Mouse (Mus musculus): Measurements from ENCODE around the gene Aldh4a1. TPM values are rescaled to one million over a fixed set of nuclear protein-coding genes. Genes with fewer than 3 reads are reported as not detected.

The Aldh4a1 gene
- polyA plus RNA-seq, 1 experiment from 2014 or later, result 27.0 TPM

GRCm38 (mm10) chr4:139640333-139640732, 17.7 kb downstream of the Aldh4a1 start:
- no peak overlapping the region for H3K4me3 ChIP-seq (ENCODE audit: low read depth, low read length)
- no peaks in the 10 kb centered on the region; the same call in 1 of the 2 replicates for H3K27me3 ChIP-seq (ENCODE audit: control insufficient read depth, insufficient read depth, low read depth, low read length)
- no peak overlapping the region for H3K27ac ChIP-seq (ENCODE audit: low read length)
- WGBS, result 69% methylated on average over 12 of the region's 12 CpGs
- no peak for ATAC-seq
- 0 out of 2 replicates have a peak overlapping the region, but pooled peaks have one; percentile 7 for H3K9ac ChIP-seq (ENCODE audit: low read depth, low read length)
- peaks cover 14% of the 10 kb centered on the region for H3K4me1 ChIP-seq (ENCODE audit: control insufficient read depth, insufficient read depth, low read length)
- H3K9me3 ChIP-seq (replicated peaks; ENCODE audit: control insufficient read depth, low read length, poor library complexity, severe bottlenecking), result no peaks in the 10 kb centered on the region
- no peak overlapping the region for H3K4me2 ChIP-seq (ENCODE audit: low read length)
- H3K36me3 ChIP-seq (ENCODE audit: control insufficient read depth, insufficient read depth, low read length), result peaks cover 8% of the 10 kb centered on the region

DNA sequence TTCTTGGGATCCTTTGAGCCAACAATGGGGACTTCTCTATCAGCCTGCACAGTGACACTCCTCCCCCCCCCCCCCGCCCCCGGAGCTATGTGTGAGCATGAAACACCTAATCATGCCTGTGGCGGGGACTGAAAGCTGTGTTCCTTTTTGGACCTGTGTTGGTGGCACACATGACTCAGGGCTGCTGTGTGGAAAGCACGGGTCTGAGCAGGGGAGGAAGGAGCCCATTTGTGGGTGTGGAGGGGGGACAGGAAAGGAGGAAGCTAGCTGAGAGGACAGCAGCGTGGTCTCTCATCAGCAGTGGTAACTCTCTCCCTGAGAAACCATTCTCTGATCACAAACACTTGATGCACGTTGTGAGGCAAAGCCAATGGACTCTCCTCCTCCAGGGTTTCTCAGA, 18.1 kb downstream of the Aldh4a1 start:
- Histone ChIP-seq H3K27ac (ENCODE audit: low read length) (no peak overlapping the region), H3K4me2 (ENCODE audit: low read length) (no peak overlapping the region), H3K4me3 (ENCODE audit: low read depth, low read length) (no peak overlapping the region), H3K4me1 (ENCODE audit: control insufficient read depth, insufficient read depth, low read length) (peaks cover 14% of the 10 kb centered on the region), H3K9ac (ENCODE audit: low read depth, low read length) (0 out of 2 replicates have a peak overlapping the region, but pooled peaks have one; percentile 7), H3K9me3 (replicated peaks; ENCODE audit: control insufficient read depth, low read length, poor library complexity, severe bottlenecking) (no peaks in the 10 kb centered on the region), H3K36me3 (ENCODE audit: control insufficient read depth, insufficient read depth, low read length) (peaks cover 8% of the 10 kb centered on the region), H3K27me3 (ENCODE audit: control insufficient read depth, insufficient read depth, low read depth, low read length) (no peaks in the 10 kb centered on the region; the same call in 1 of the 2 replicates)
- no peak for ATAC-seq
- WGBS, result 51% methylated on average over 6 of the region's 6 CpGs

DNA sequence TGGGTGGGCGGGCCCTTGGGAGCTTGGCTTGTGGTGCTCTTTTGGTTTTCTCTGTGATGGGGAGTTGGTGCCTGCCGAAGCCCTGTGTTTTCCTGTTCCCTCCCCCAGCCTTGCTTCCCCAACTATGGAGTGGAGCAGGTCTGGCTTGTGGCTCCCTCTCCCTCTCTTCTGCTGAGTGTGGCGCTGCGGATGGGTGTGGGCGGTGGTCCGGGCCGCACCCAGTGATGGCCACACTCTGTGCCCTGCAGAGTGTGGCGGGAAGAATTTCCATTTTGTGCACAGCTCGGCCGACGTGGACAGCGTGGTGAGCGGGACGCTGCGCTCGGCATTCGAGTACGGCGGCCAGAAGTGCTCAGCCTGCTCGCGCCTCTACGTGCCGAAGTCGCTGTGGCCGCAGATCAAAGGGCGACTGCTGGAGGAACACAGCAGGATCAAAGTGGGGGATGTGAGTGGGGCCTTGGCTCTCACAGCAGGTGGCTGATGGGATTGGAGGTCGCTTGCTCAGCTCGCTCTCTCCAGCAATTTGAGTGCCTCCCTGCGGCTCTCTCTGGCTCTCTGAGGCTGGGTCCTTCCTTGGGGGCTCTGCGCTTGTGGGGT, 19.3 kb downstream of the Aldh4a1 start:
- H3K9ac ChIP-seq (ENCODE audit: low read depth, low read length), result peak overlapping the region; percentile 32; the same call in 1 of the 2 replicates
- WGBS, result 2% methylated on average over 30 of the region's 30 CpGs
- H3K4me1 ChIP-seq (ENCODE audit: control insufficient read depth, insufficient read depth, low read length), result peaks cover 14% of the 10 kb centered on the region
- H3K4me3 ChIP-seq (ENCODE audit: low read depth, low read length), result peak overlapping the region; percentile 20; the same call in 1 of the 2 replicates
- H3K36me3 ChIP-seq (ENCODE audit: control insufficient read depth, insufficient read depth, low read length), result peaks cover 8% of the 10 kb centered on the region
- no peak; the same call in 1 of the 2 replicates for ATAC-seq
- no peaks in the 10 kb centered on the region for H3K9me3 ChIP-seq (replicated peaks; ENCODE audit: control insufficient read depth, low read length, poor library complexity, severe bottlenecking)
- H3K27ac ChIP-seq (ENCODE audit: low read length), result peak overlapping the region; percentile 65; the same call in 1 of the 2 replicates
- H3K27me3 ChIP-seq (ENCODE audit: control insufficient read depth, insufficient read depth, low read depth, low read length), result no peaks in the 10 kb centered on the region; the same call in 1 of the 2 replicates
- H3K4me2 ChIP-seq (ENCODE audit: low read length), result peak overlapping the region; percentile 54

DNA sequence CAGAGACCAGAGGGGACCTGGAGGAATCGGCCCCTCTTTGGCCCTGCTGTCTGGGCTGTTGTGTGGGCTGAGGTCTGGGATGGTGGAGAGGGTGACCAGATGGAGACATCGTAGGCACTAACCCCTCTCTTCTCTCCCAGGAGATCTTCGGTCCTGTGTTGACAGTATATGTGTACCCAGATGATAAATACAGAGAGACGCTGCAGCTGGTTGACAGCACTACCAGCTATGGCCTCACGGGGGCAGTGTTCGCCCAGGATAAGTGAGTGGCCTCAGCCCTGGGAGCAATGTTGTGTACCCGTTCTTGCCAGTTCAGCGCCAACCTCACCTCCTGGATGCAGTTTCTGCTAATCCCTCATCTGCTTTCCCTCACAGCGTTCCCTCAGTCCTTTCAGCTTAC, 21.3 kb downstream of the Aldh4a1 start:
- Histone ChIP-seq H3K27me3 (ENCODE audit: control insufficient read depth, insufficient read depth, low read depth, low read length) (no peaks in the 10 kb centered on the region; the same call in 1 of the 2 replicates), H3K4me3 (ENCODE audit: low read depth, low read length) (no peak overlapping the region), H3K4me2 (ENCODE audit: low read length) (no peak overlapping the region), H3K4me1 (ENCODE audit: control insufficient read depth, insufficient read depth, low read length) (peaks cover 14% of the 10 kb centered on the region), H3K36me3 (ENCODE audit: control insufficient read depth, insufficient read depth, low read length) (peaks cover 12% of the 10 kb centered on the region), H3K9me3 (replicated peaks; ENCODE audit: control insufficient read depth, low read length, poor library complexity, severe bottlenecking) (no peaks in the 10 kb centered on the region), H3K27ac (ENCODE audit: low read length) (no peak overlapping the region), H3K9ac (ENCODE audit: low read depth, low read length) (no peak overlapping the region)
- 12% methylated on average over 9 of the region's 9 CpGs for WGBS
- peak; percentile 21 for ATAC-seq

- H3K9ac ChIP-seq (ENCODE audit: low read depth, low read length), result no peak overlapping the region
- H3K27me3 ChIP-seq (ENCODE audit: control insufficient read depth, insufficient read depth, low read depth, low read length), result no peaks in the 10 kb centered on the region; the same call in 1 of the 2 replicates
- H3K4me1 ChIP-seq (ENCODE audit: control insufficient read depth, insufficient read depth, low read length), result peaks cover 6% of the 10 kb centered on the region; the same call in 1 of the 2 replicates
- WGBS, result 88% methylated on average over 7 of the region's 7 CpGs
- no peaks in the 10 kb centered on the region for H3K9me3 ChIP-seq (replicated peaks; ENCODE audit: control insufficient read depth, low read length, poor library complexity, severe bottlenecking)
- H3K4me2 ChIP-seq (ENCODE audit: low read length), result no peak overlapping the region
- H3K4me3 ChIP-seq (ENCODE audit: low read depth, low read length), result no peak overlapping the region
- ATAC-seq, result no peak
- no peak overlapping the region for H3K27ac ChIP-seq (ENCODE audit: low read length)
- H3K36me3 ChIP-seq (ENCODE audit: control insufficient read depth, insufficient read depth, low read length), result peaks cover 12% of the 10 kb centered on the region
Measured at GRCm38 (mm10) chr4:139646916-139647315, 24.2 kb downstream of the Aldh4a1 start.

DNA sequence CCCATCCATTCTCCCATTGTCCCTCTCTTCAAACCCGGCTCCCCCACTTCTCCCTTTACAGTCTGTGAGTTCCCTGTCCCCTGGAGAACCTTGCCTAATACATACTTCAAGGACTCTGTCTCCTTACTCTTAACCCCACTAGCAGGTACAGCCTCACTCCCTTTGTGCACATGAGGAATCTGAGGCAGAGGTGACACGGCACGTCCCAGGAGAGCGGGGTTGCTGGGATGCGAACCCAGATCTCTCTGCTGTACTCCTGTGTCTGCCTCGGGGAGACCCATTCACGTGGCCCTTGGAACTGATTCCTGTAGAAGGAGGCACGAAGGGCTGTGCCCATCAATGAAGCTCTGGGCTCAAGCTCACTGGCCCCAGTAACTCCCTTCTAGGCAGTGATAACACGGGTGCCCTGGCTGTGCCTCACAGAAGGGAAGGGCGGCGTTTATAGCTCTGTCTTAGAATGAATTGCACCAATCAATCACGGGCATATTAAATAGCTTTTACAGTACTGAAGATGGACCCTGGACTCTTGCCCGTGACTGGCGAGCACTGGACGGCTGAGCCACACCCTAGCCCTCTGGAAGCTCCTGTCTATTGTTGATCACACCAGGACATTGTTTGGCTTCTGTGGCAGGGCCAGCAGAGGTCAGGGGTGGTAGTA, 27.5 kb downstream of the Aldh4a1 start:
- H3K9me3 ChIP-seq (replicated peaks; ENCODE audit: control insufficient read depth, low read length, poor library complexity, severe bottlenecking), result no peaks in the 10 kb centered on the region
- no peak overlapping the region for H3K9ac ChIP-seq (ENCODE audit: low read depth, low read length)
- no peak for ATAC-seq
- WGBS, result 84% methylated on average over 15 of the region's 15 CpGs
- no peak overlapping the region for H3K27ac ChIP-seq (ENCODE audit: low read length)
- H3K4me3 ChIP-seq (ENCODE audit: low read depth, low read length), result no peak overlapping the region
- peaks cover 7% of the 10 kb centered on the region for H3K36me3 ChIP-seq (ENCODE audit: control insufficient read depth, insufficient read depth, low read length)
- H3K27me3 ChIP-seq (ENCODE audit: control insufficient read depth, insufficient read depth, low read depth, low read length), result no peaks in the 10 kb centered on the region
- no peak overlapping the region for H3K4me2 ChIP-seq (ENCODE audit: low read length)
- H3K4me1 ChIP-seq (ENCODE audit: control insufficient read depth, insufficient read depth, low read length), result no peaks in the 10 kb centered on the region

DNA sequence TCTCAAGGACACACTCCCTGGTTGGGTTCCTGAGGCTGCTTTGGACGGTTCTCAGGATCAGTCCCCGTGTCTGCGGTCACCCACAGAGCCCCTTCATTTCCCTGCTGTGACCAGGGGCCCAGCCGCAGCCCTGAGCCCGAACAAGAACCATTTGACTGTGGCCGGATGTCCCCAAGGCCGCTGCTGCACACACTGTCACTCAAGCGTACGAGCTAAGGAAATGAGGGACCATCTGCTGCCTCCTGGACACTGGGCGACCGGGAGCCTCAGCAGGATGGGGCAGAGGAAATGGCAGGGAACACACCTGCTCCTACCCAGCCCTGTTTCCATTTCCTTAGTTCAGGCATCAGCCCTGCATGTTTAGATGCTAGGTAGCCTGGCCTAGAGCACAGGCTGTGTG, 28.2 kb downstream of the Aldh4a1 start:
- no peaks in the 10 kb centered on the region for H3K27me3 ChIP-seq (ENCODE audit: control insufficient read depth, insufficient read depth, low read depth, low read length)
- no peaks in the 10 kb centered on the region for H3K9me3 ChIP-seq (replicated peaks; ENCODE audit: control insufficient read depth, low read length, poor library complexity, severe bottlenecking)
- WGBS, result 59% methylated on average over 11 of the region's 11 CpGs
- H3K4me3 ChIP-seq (ENCODE audit: low read depth, low read length), result no peak overlapping the region
- no peak overlapping the region for H3K27ac ChIP-seq (ENCODE audit: low read length)
- peaks cover 7% of the 10 kb centered on the region for H3K36me3 ChIP-seq (ENCODE audit: control insufficient read depth, insufficient read depth, low read length)
- H3K9ac ChIP-seq (ENCODE audit: low read depth, low read length), result no peak overlapping the region
- no peaks in the 10 kb centered on the region for H3K4me1 ChIP-seq (ENCODE audit: control insufficient read depth, insufficient read depth, low read length)
- H3K4me2 ChIP-seq (ENCODE audit: low read length), result no peak overlapping the region
- no peak for ATAC-seq

GRCm38 (mm10) chr4:139653238-139653637, 30.6 kb downstream of the Aldh4a1 start, which contains the start of gene Tas1r2:
TSS of gene Tas1r2 (plus strand) at chr4:139653538.
- WGBS, result 88% methylated on average over 8 of the region's 8 CpGs
- no peaks in the 10 kb centered on the region for H3K4me1 ChIP-seq (ENCODE audit: control insufficient read depth, insufficient read depth, low read length)
- H3K27me3 ChIP-seq (ENCODE audit: control insufficient read depth, insufficient read depth, low read depth, low read length), result no peaks in the 10 kb centered on the region
- no peak within 1 kb of the TSS for H3K4me2 ChIP-seq (ENCODE audit: low read length)
- H3K9me3 ChIP-seq (replicated peaks; ENCODE audit: control insufficient read depth, low read length, poor library complexity, severe bottlenecking), result no peaks in the 10 kb centered on the region; the same call in 1 of the 2 replicates
- H3K36me3 ChIP-seq (ENCODE audit: control insufficient read depth, insufficient read depth, low read length), result peaks cover 5% of the 10 kb centered on the region
- H3K27ac ChIP-seq (ENCODE audit: low read length), result no peak within 1 kb of the TSS
- ATAC-seq, result no peak
- H3K4me3 ChIP-seq (ENCODE audit: low read depth, low read length), result no peak within 1 kb of the TSS
- no peak within 1 kb of the TSS for H3K9ac ChIP-seq (ENCODE audit: low read depth, low read length)

- no peaks in the 10 kb centered on the region for H3K36me3 ChIP-seq (ENCODE audit: control insufficient read depth, insufficient read depth, low read length)
Measured at GRCm38 (mm10) chr4:139661897-139662296, 39.2 kb downstream of the Aldh4a1 start.

More at GRCm38 (mm10) chr4:139661897-139662296, 39.2 kb downstream of the Aldh4a1 start:
- no peak overlapping the region for H3K27ac ChIP-seq (ENCODE audit: low read length)
- 83% methylated on average over 14 of the region's 14 CpGs for WGBS
- no peak for ATAC-seq
- no peak overlapping the region for H3K9ac ChIP-seq (ENCODE audit: low read depth, low read length)
- no peaks in the 10 kb centered on the region for H3K27me3 ChIP-seq (ENCODE audit: control insufficient read depth, insufficient read depth, low read depth, low read length)
- H3K4me1 ChIP-seq (ENCODE audit: control insufficient read depth, insufficient read depth, low read length), result no peaks in the 10 kb centered on the region
- no peaks in the 10 kb centered on the region; the same call in 1 of the 2 replicates for H3K9me3 ChIP-seq (replicated peaks; ENCODE audit: control insufficient read depth, low read length, poor library complexity, severe bottlenecking)
- no peak overlapping the region for H3K4me3 ChIP-seq (ENCODE audit: low read depth, low read length)
- no peak overlapping the region for H3K4me2 ChIP-seq (ENCODE audit: low read length)
